Mouse (Mus musculus): ENCODE data around the gene Sema6d.

DNA sequence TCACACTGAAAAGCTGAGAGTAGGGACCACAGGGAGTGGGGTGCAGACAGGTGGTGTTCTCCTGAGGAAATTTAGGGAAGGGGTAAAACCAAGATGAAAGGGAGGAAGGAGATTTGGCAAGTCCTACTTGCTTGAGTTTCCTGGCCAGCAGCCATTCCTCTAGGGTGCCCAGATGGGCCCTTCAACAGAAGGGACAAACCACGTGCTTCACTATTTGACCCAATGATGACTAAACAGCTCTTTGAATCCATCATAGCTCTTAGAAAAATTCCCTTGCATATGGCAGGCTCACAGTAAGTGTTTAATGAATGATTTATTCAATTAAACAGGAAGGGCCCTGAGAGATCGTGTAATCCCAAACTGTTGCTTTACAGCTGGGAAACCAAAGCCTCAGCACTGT, 41.1 kb downstream of the Sema6d start:
- TF ChIP-seq CTCF (IDR thresholded peaks at IDR 0.05; ENCODE audit: insufficient read depth, low read length), result no peak
- TF ChIP-seq POLR2A (IDR thresholded peaks at IDR 0.05; ENCODE audit: borderline replicate concordance, extremely low read depth, low read depth, low read length), result no peak

Measured in lung, adult 2 months (tissue).